13 mouse cellular contexts compared by ENCODE assay signal in the genomic region with DNA sequence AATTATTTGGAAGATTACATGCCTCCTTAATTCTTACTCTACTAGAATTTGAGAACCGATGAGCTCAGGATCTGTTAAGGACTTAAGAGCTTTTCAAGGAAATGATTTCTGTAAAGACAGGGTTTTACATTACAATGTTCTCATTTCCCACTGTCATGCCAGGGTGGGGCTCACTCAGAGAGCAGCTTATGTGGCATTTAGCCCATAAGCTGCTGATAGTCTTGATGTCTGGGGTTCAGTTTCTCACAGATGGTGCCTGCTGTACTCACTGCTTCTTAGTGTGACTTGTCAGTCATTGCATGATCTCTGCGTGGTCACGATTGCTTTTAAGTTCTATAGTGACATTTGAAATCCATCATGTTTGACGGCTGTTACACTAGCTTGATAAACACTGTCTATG.
DNase-seq lines count a peak whose midpoint lies in the region; ATAC-seq and TF ChIP-seq lines count a peak whose summit lies in the region.
"Had no signal": no experiment of that assay in that cellular context is flagged by ENCODE, and none has a peak within 500 bp of the region (broad histone marks: within the 10 kb centered on the region; RNA-seq: fewer than 3 reads in every experiment).

No protein-coding gene starts in this region.

- no peaks in the 10 kb centered on the region for H3K9me3 ChIP-seq in forebrain, embryonic 15.5 days
- no peaks in the 10 kb centered on the region for H3K9me3 ChIP-seq in forebrain, embryonic 11.5 days (ENCODE audit: control insufficient read depth, low read length)
- no peaks in the 10 kb centered on the region for H3K9me3 ChIP-seq in lung, embryonic 14.5 days (ENCODE audit: low read depth, low read length)
- no peaks in the 10 kb centered on the region for H3K9me3 ChIP-seq in limb, embryonic 13.5 days

- no peak overlapping the region for H3K9ac ChIP-seq in forebrain, embryonic 15.5 days (replicated peaks)
- no peak overlapping the region for H3K9ac ChIP-seq in forebrain, embryonic 11.5 days (ENCODE audit: low read length)
- no peak overlapping the region for H3K9ac ChIP-seq in lung, embryonic 14.5 days
- H3K9ac ChIP-seq in limb, embryonic 13.5 days: no peak overlapping the region
- H3K9ac ChIP-seq: liver, embryonic 14.5 days had no signal

- no peaks in the 10 kb centered on the region for H3K27me3 ChIP-seq in forebrain, embryonic 15.5 days
- no peaks in the 10 kb centered on the region for H3K27me3 ChIP-seq in forebrain, embryonic 11.5 days (ENCODE audit: control insufficient read depth, insufficient read depth, low read length)
- H3K27me3 ChIP-seq in lung, embryonic 14.5 days (ENCODE audit: insufficient read depth, low read length): no peaks in the 10 kb centered on the region
- H3K27me3 ChIP-seq in limb, embryonic 13.5 days: no peaks in the 10 kb centered on the region

- no peak overlapping the region for H3K27ac ChIP-seq in forebrain, embryonic 15.5 days (replicated peaks)
- H3K27ac ChIP-seq in forebrain, embryonic 11.5 days (ENCODE audit: low read depth, low read length): no peak overlapping the region
- no peak overlapping the region for H3K27ac ChIP-seq in lung, embryonic 14.5 days (ENCODE audit: low read depth)
- H3K27ac ChIP-seq in limb, embryonic 13.5 days: no peak overlapping the region
- H3K27ac ChIP-seq: liver, embryonic 14.5 days had no signal

- no peak overlapping the region for H3K4me2 ChIP-seq in forebrain, embryonic 15.5 days (replicated peaks)
- no peak overlapping the region for H3K4me2 ChIP-seq in forebrain, embryonic 11.5 days (ENCODE audit: low read depth, low read length, severe bottlenecking)
- no peak overlapping the region for H3K4me2 ChIP-seq in lung, embryonic 14.5 days
- H3K4me2 ChIP-seq in limb, embryonic 13.5 days (replicated peaks): no peak overlapping the region

- H3K36me3 ChIP-seq in forebrain, embryonic 15.5 days: no peaks in the 10 kb centered on the region
- H3K36me3 ChIP-seq in forebrain, embryonic 11.5 days (ENCODE audit: control insufficient read depth, insufficient read depth, low read length): no peaks in the 10 kb centered on the region
- no peaks in the 10 kb centered on the region for H3K36me3 ChIP-seq in lung, embryonic 14.5 days (ENCODE audit: insufficient read depth)
- H3K36me3 ChIP-seq in limb, embryonic 13.5 days: no peaks in the 10 kb centered on the region

- DNase-seq in forebrain, embryonic 11.5 days (ENCODE audit: low spot score): no peak
- DNase-seq in lung, embryonic 14.5 days: peak; percentile 5
- no peak for DNase-seq in lung, adult 18-20 months
- peak; percentile 2 for DNase-seq in brain, adult 2 months (ENCODE audit: low read depth, low spot score)
- no peak for DNase-seq in urinary bladder, postnatal 14 days (ENCODE audit: low spot score)
- DNase-seq: cerebellum, adult 8-10 months; heart, adult 11 months; kidney, postnatal 10 days; right cerebral cortex, postnatal 14 days had no signal

- peak; percentile 68 for ATAC-seq in forebrain, embryonic 15.5 days (replicated peaks)
- ATAC-seq in forebrain, embryonic 11.5 days (replicated peaks; ENCODE audit: low FRiP score): no peak
- no peak for ATAC-seq in lung, embryonic 14.5 days (ENCODE audit: insufficient read depth)
- ATAC-seq in limb, embryonic 13.5 days (ENCODE audit: low FRiP score, low read depth): peak; percentile 44; the same call in 1 of the 2 replicates
- ATAC-seq: inflammation-experienced regulatory T-cells, adult 6 months had no signal

- no peak for TF ChIP-seq CTCF in lung, embryonic 14.5 days (IDR thresholded peaks at IDR 0.05; ENCODE audit: low read depth)

- WGBS in forebrain, embryonic 15.5 days: 45% methylated on average over 4 of the region's 4 CpGs
- 75% methylated on average over 4 of the region's 4 CpGs for WGBS in forebrain, embryonic 11.5 days
- WGBS in lung, embryonic 14.5 days: 38% methylated on average over 4 of the region's 4 CpGs
- 69% methylated on average over 4 of the region's 4 CpGs for WGBS in limb, embryonic 13.5 days

- H3K4me3 ChIP-seq in forebrain, embryonic 15.5 days: no peak overlapping the region
- H3K4me3 ChIP-seq in forebrain, embryonic 11.5 days (ENCODE audit: low read depth, low read length): no peak overlapping the region
- no peak overlapping the region for H3K4me3 ChIP-seq in lung, embryonic 14.5 days (ENCODE audit: low read depth, low read length)
- no peak overlapping the region for H3K4me3 ChIP-seq in limb, embryonic 13.5 days

- H3K4me1 ChIP-seq in forebrain, embryonic 15.5 days: 0 out of 2 replicates have a peak, but pooled peaks cover 2% of the 10 kb centered on the region
- no peaks in the 10 kb centered on the region for H3K4me1 ChIP-seq in forebrain, embryonic 11.5 days (replicated peaks; ENCODE audit: control insufficient read depth, insufficient read depth, low read length)
- H3K4me1 ChIP-seq in lung, embryonic 14.5 days (ENCODE audit: insufficient read depth): no peaks in the 10 kb centered on the region
- no peaks in the 10 kb centered on the region for H3K4me1 ChIP-seq in limb, embryonic 13.5 days

Comparison
In these comparisons a context has a peak if more than half of its experiments do, and no peak if none do; other contexts are left out.
1. ATAC-seq: peak in forebrain, embryonic 15.5 days (single experiment) and limb, embryonic 13.5 days (single experiment); none in forebrain, embryonic 11.5 days (single experiment) and lung, embryonic 14.5 days (single experiment).
2. DNase-seq: peak in lung, embryonic 14.5 days (single experiment) and brain, adult 2 months (single experiment); none in forebrain, embryonic 11.5 days (single experiment), lung, adult 18-20 months (0 of 2) and urinary bladder, postnatal 14 days (single experiment).